Mouse (Mus musculus): ENCODE data around the gene Gdpd1.

DNA sequence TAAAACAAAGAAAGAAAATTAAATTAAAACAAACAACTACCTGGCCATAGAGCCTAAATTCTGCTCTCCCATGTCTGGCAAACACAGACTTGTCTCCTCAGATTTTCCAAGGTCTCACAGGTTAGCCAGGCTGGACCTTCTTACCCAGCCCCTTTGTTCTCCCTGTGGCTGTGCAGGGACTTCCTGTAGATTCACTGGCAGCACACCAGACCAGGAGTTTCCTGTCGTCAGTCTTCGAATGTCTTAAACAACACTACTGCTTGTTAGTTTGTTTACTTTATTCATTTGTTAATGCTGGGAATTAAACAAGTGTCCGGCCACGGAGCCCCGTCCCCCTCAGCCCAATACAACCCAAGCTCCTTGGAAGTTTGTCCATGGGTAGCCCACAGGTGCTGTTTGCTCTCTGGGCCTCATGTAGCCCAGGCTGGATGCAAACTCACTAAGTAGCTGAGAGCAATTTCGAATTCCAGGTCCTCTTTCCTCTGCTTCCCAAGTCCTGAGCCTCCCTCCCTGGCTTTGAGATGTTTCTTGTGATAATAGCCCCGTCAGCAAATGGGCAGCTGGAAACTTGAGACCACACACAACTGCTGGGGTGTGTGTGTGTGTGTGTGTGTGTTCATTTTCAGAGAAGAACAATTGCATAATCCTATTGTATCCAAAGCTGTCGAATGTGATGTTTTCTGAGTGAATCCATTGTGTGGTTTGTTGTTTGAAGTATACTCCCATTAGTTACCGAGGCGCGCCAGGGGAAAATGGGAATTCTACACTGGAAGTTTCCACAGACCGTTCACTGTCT lies 68.7 kb downstream of the Gdpd1 start:
- no peak for TF ChIP-seq FLI1 (IDR thresholded peaks at IDR 0.05; ENCODE audit: low read length)
- TF ChIP-seq GATA1 (IDR thresholded peaks at IDR 0.05; ENCODE audit: borderline replicate concordance, low read length), result no peak

All from megakaryocyte, embryonic 14.5 days (primary cell).